Mouse (Mus musculus): ENCODE results near the gene Kif26b. TPM values are rescaled to one million over a fixed set of nuclear protein-coding genes. Genes with fewer than 3 reads are reported as not detected.

The Kif26b gene
- polyA plus RNA-seq, 1 experiment from 2014 or later: 1.8 TPM

GRCm38 (mm10) chr1:178835805-178836204 is 306.9 kb downstream of the Kif26b start:
- 81% methylated on average over 9 of the region's 9 CpGs for WGBS
- ATAC-seq (ENCODE audit: insufficient read depth, low FRiP score): no peak
- no peaks in the 10 kb centered on the region for H3K4me1 ChIP-seq (ENCODE audit: control insufficient read depth, insufficient read depth, low read length)
- H3K27me3 ChIP-seq (ENCODE audit: control insufficient read depth, insufficient read depth, low read length): no peaks in the 10 kb centered on the region
- H3K27ac ChIP-seq (ENCODE audit: low read length): no peak overlapping the region
- H3K9ac ChIP-seq (ENCODE audit: low read length): no peak overlapping the region
- no peaks in the 10 kb centered on the region for H3K9me3 ChIP-seq (replicated peaks; ENCODE audit: control insufficient read depth, low read length)
- no peaks in the 10 kb centered on the region for H3K36me3 ChIP-seq (ENCODE audit: control insufficient read depth, insufficient read depth, low read length)
- H3K4me3 ChIP-seq (replicated peaks; ENCODE audit: low read length): no peak overlapping the region
- no peak overlapping the region for H3K4me2 ChIP-seq (ENCODE audit: low read depth, low read length)

GRCm38 (mm10) chr1:178836998-178837397 is 308.1 kb downstream of the Kif26b start:
- Histone ChIP-seq H3K4me3 (replicated peaks; ENCODE audit: low read length) (no peak overlapping the region), H3K9me3 (replicated peaks; ENCODE audit: control insufficient read depth, low read length) (no peaks in the 10 kb centered on the region), H3K9ac (ENCODE audit: low read length) (no peak overlapping the region), H3K4me2 (ENCODE audit: low read depth, low read length) (no peak overlapping the region), H3K4me1 (ENCODE audit: control insufficient read depth, insufficient read depth, low read length) (no peaks in the 10 kb centered on the region), H3K27me3 (ENCODE audit: control insufficient read depth, insufficient read depth, low read length) (no peaks in the 10 kb centered on the region), H3K36me3 (ENCODE audit: control insufficient read depth, insufficient read depth, low read length) (no peaks in the 10 kb centered on the region), H3K27ac (ENCODE audit: low read length) (no peak overlapping the region)
- WGBS: 70% methylated on average over 1 of the region's 1 CpGs
- ATAC-seq (ENCODE audit: insufficient read depth, low FRiP score): no peak

- Histone ChIP-seq H3K4me3 (replicated peaks; ENCODE audit: low read length) (no peak overlapping the region), H3K4me2 (ENCODE audit: low read depth, low read length) (no peak overlapping the region), H3K9me3 (replicated peaks; ENCODE audit: control insufficient read depth, low read length) (no peaks in the 10 kb centered on the region), H3K36me3 (ENCODE audit: control insufficient read depth, insufficient read depth, low read length) (no peaks in the 10 kb centered on the region), H3K4me1 (ENCODE audit: control insufficient read depth, insufficient read depth, low read length) (no peaks in the 10 kb centered on the region), H3K9ac (ENCODE audit: low read length) (no peak overlapping the region), H3K27me3 (ENCODE audit: control insufficient read depth, insufficient read depth, low read length) (no peaks in the 10 kb centered on the region), H3K27ac (ENCODE audit: low read length) (no peak overlapping the region)
- WGBS: 72% methylated on average over 10 of the region's 10 CpGs
- ATAC-seq (ENCODE audit: insufficient read depth, low FRiP score): no peak
Observed at GRCm38 (mm10) chr1:178838696-178839320, 309.9 kb downstream of the Kif26b start.

GRCm38 (mm10) chr1:178840311-178840710 is 311.4 kb downstream of the Kif26b start:
- Histone ChIP-seq H3K27me3 (ENCODE audit: control insufficient read depth, insufficient read depth, low read length) (no peaks in the 10 kb centered on the region), H3K4me2 (ENCODE audit: low read depth, low read length) (no peak overlapping the region), H3K27ac (ENCODE audit: low read length) (no peak overlapping the region), H3K36me3 (ENCODE audit: control insufficient read depth, insufficient read depth, low read length) (no peaks in the 10 kb centered on the region), H3K9me3 (replicated peaks; ENCODE audit: control insufficient read depth, low read length) (no peaks in the 10 kb centered on the region), H3K4me3 (replicated peaks; ENCODE audit: low read length) (no peak overlapping the region), H3K4me1 (ENCODE audit: control insufficient read depth, insufficient read depth, low read length) (no peaks in the 10 kb centered on the region), H3K9ac (ENCODE audit: low read length) (no peak overlapping the region)
- WGBS: 68% methylated on average over 7 of the region's 7 CpGs
- ATAC-seq (ENCODE audit: insufficient read depth, low FRiP score): no peak

- H3K4me1 ChIP-seq (ENCODE audit: control insufficient read depth, insufficient read depth, low read length): no peaks in the 10 kb centered on the region
- no peaks in the 10 kb centered on the region for H3K36me3 ChIP-seq (ENCODE audit: control insufficient read depth, insufficient read depth, low read length)
- H3K27me3 ChIP-seq (ENCODE audit: control insufficient read depth, insufficient read depth, low read length): no peaks in the 10 kb centered on the region
- no peak for ATAC-seq (ENCODE audit: insufficient read depth, low FRiP score)
- no peak overlapping the region for H3K9ac ChIP-seq (ENCODE audit: low read length)
- no peak overlapping the region for H3K4me3 ChIP-seq (replicated peaks; ENCODE audit: low read length)
- H3K27ac ChIP-seq (ENCODE audit: low read length): no peak overlapping the region
- H3K9me3 ChIP-seq (replicated peaks; ENCODE audit: control insufficient read depth, low read length): no peaks in the 10 kb centered on the region
- H3K4me2 ChIP-seq (ENCODE audit: low read depth, low read length): no peak overlapping the region
- WGBS: 78% methylated on average over 6 of the region's 6 CpGs
Observed at GRCm38 (mm10) chr1:178844839-178845238, 315.9 kb downstream of the Kif26b start.

- H3K4me2 ChIP-seq (ENCODE audit: low read depth, low read length): no peak overlapping the region
- no peaks in the 10 kb centered on the region for H3K27me3 ChIP-seq (ENCODE audit: control insufficient read depth, insufficient read depth, low read length)
- H3K9ac ChIP-seq (ENCODE audit: low read length): no peak overlapping the region
- no peak overlapping the region for H3K27ac ChIP-seq (ENCODE audit: low read length)
- no peaks in the 10 kb centered on the region for H3K36me3 ChIP-seq (ENCODE audit: control insufficient read depth, insufficient read depth, low read length)
- no peaks in the 10 kb centered on the region for H3K4me1 ChIP-seq (ENCODE audit: control insufficient read depth, insufficient read depth, low read length)
- no peak overlapping the region for H3K4me3 ChIP-seq (replicated peaks; ENCODE audit: low read length)
- WGBS: 61% methylated on average over 5 of the region's 5 CpGs
- ATAC-seq (ENCODE audit: insufficient read depth, low FRiP score): no peak
- H3K9me3 ChIP-seq (replicated peaks; ENCODE audit: control insufficient read depth, low read length): no peaks in the 10 kb centered on the region
Observed at GRCm38 (mm10) chr1:178847569-178847968, 318.6 kb downstream of the Kif26b start.

- no peak overlapping the region for H3K9ac ChIP-seq (ENCODE audit: low read length)
- H3K27ac ChIP-seq (ENCODE audit: low read length): no peak overlapping the region
- no peaks in the 10 kb centered on the region for H3K4me1 ChIP-seq (ENCODE audit: control insufficient read depth, insufficient read depth, low read length)
- H3K4me2 ChIP-seq (ENCODE audit: low read depth, low read length): no peak overlapping the region
- H3K4me3 ChIP-seq (replicated peaks; ENCODE audit: low read length): no peak overlapping the region
- ATAC-seq (ENCODE audit: insufficient read depth, low FRiP score): no peak
- no peaks in the 10 kb centered on the region for H3K9me3 ChIP-seq (replicated peaks; ENCODE audit: control insufficient read depth, low read length)
- WGBS: 75% methylated on average over 5 of the region's 5 CpGs
- no peaks in the 10 kb centered on the region for H3K36me3 ChIP-seq (ENCODE audit: control insufficient read depth, insufficient read depth, low read length)
- no peaks in the 10 kb centered on the region for H3K27me3 ChIP-seq (ENCODE audit: control insufficient read depth, insufficient read depth, low read length)
Observed at GRCm38 (mm10) chr1:178848380-178849106, 319.6 kb downstream of the Kif26b start.

GRCm38 (mm10) chr1:178850569-178850968 is 321.6 kb downstream of the Kif26b start:
- Histone ChIP-seq H3K9me3 (replicated peaks; ENCODE audit: control insufficient read depth, low read length) (no peaks in the 10 kb centered on the region), H3K36me3 (ENCODE audit: control insufficient read depth, insufficient read depth, low read length) (no peaks in the 10 kb centered on the region), H3K4me2 (ENCODE audit: low read depth, low read length) (no peak overlapping the region), H3K4me1 (ENCODE audit: control insufficient read depth, insufficient read depth, low read length) (no peaks in the 10 kb centered on the region), H3K9ac (ENCODE audit: low read length) (no peak overlapping the region), H3K27ac (ENCODE audit: low read length) (no peak overlapping the region), H3K4me3 (replicated peaks; ENCODE audit: low read length) (no peak overlapping the region), H3K27me3 (ENCODE audit: control insufficient read depth, insufficient read depth, low read length) (no peaks in the 10 kb centered on the region)
- 72% methylated on average over 1 of the region's 1 CpGs for WGBS
- no peak for ATAC-seq (ENCODE audit: insufficient read depth, low FRiP score)

GRCm38 (mm10) chr1:178854936-178855335 is 326.0 kb downstream of the Kif26b start:
- Histone ChIP-seq H3K27me3 (ENCODE audit: control insufficient read depth, insufficient read depth, low read length) (no peaks in the 10 kb centered on the region), H3K36me3 (ENCODE audit: control insufficient read depth, insufficient read depth, low read length) (no peaks in the 10 kb centered on the region)
- WGBS: 79% methylated on average over 4 of the region's 4 CpGs

More at GRCm38 (mm10) chr1:178854936-178855335, 326.0 kb downstream of the Kif26b start:
- ATAC-seq (ENCODE audit: insufficient read depth, low FRiP score): no peak
- Histone ChIP-seq H3K9me3 (replicated peaks; ENCODE audit: control insufficient read depth, low read length) (no peaks in the 10 kb centered on the region), H3K27ac (ENCODE audit: low read length) (no peak overlapping the region), H3K9ac (ENCODE audit: low read length) (no peak overlapping the region), H3K4me1 (ENCODE audit: control insufficient read depth, insufficient read depth, low read length) (no peaks in the 10 kb centered on the region), H3K4me3 (replicated peaks; ENCODE audit: low read length) (no peak overlapping the region), H3K4me2 (ENCODE audit: low read depth, low read length) (no peak overlapping the region)

All from stomach, embryonic 16.5 days (tissue).